Comparison of ENCODE assay signal across 28 mouse cellular contexts in genomic region chr12:72089802-72090201, GRCm38 (mm10). TPM values are rescaled to one million over a fixed set of nuclear protein-coding genes. Genes with fewer than 3 reads are reported as not detected.
"Had no signal": no experiment of that assay in that cellular context is flagged by ENCODE, and none has a peak within 500 bp of the region (broad histone marks: within the 10 kb centered on the region; RNA-seq: fewer than 3 reads in every experiment).

No protein-coding gene starts in this region.

- H3K27me3 ChIP-seq: embryonic facial prominence, embryonic 12.5 days; embryonic facial prominence, embryonic 13.5 days; embryonic facial prominence, embryonic 15.5 days; forebrain, embryonic 12.5 days; forebrain, embryonic 13.5 days; forebrain, embryonic 15.5 days had no signal

- DNase-seq: cerebellum, adult 2 months; cerebellum, adult 8-10 months; cerebellum, adult 9-10 months; cerebellum, adult 9-11 months; cerebellum, postnatal 10 days; cerebellum, postnatal 14 days; cerebellum, postnatal 25 days; cerebellum, postnatal 36 days; embryo, embryonic 11 days; forebrain, postnatal 0 days; gastrocnemius, adult 2 months; gastrocnemius, postnatal 10 days; gastrocnemius, postnatal 14 days; gastrocnemius, postnatal 25 days; gastrocnemius, postnatal 36 days; heart, adult 18-20 months had no signal

- ATAC-seq: forebrain, embryonic 13.5 days; forebrain, embryonic 14.5 days; forebrain, embryonic 15.5 days; forebrain, embryonic 16.5 days; forebrain, postnatal 0 days had no signal

- H3K4me3 ChIP-seq: embryonic facial prominence, embryonic 10.5 days; embryonic facial prominence, embryonic 12.5 days; embryonic facial prominence, embryonic 13.5 days; embryonic facial prominence, embryonic 15.5 days; erythroblast, embryonic 14.5 days; forebrain, embryonic 10.5 days; forebrain, embryonic 12.5 days; forebrain, embryonic 13.5 days; forebrain, embryonic 15.5 days; gastrocnemius, adult 2 months had no signal

- H3K9me3 ChIP-seq: embryonic facial prominence, embryonic 10.5 days; embryonic facial prominence, embryonic 12.5 days; embryonic facial prominence, embryonic 13.5 days; embryonic facial prominence, embryonic 15.5 days; forebrain, embryonic 10.5 days; forebrain, embryonic 12.5 days; forebrain, embryonic 13.5 days; forebrain, embryonic 15.5 days had no signal

- H3K27ac ChIP-seq: embryonic facial prominence, embryonic 10.5 days; embryonic facial prominence, embryonic 12.5 days; embryonic facial prominence, embryonic 13.5 days; embryonic facial prominence, embryonic 15.5 days; forebrain, embryonic 10.5 days; forebrain, embryonic 12.5 days; forebrain, embryonic 13.5 days; forebrain, embryonic 15.5 days; gastrocnemius, adult 2 months had no signal

- H3K9ac ChIP-seq: embryonic facial prominence, embryonic 12.5 days; embryonic facial prominence, embryonic 13.5 days; embryonic facial prominence, embryonic 15.5 days; forebrain, embryonic 12.5 days; forebrain, embryonic 13.5 days; forebrain, embryonic 15.5 days; forebrain, postnatal 0 days had no signal

- H3K4me2 ChIP-seq: embryonic facial prominence, embryonic 12.5 days; embryonic facial prominence, embryonic 13.5 days; embryonic facial prominence, embryonic 15.5 days; forebrain, embryonic 12.5 days; forebrain, embryonic 13.5 days; forebrain, embryonic 15.5 days had no signal

RNA-seq across cellular contexts. Expression of gene L3hypdh, which starts 4.6 kb away (rescaled TPM):
- polyA plus RNA-seq: erythroblast, embryonic 14.5 days had no signal

RNA-seq across cellular contexts. Expression of gene Gpr135, which starts 18.9 kb away (rescaled TPM):
- total RNA-seq: common myeloid progenitor, adult 5-6 weeks had no signal
- polyA plus RNA-seq: erythroblast, embryonic 14.5 days had no signal
